Mouse (Mus musculus): ENCODE measurements around the gene Ccdc125. TPM values are rescaled to one million over a fixed set of nuclear protein-coding genes. Genes with fewer than 3 reads are reported as not detected.
A peak's percentile ranks its signal among the peaks of the same experiment; 100 is the strongest.
"Not testable (repeated sequence)": the region's sequence is repeated elsewhere in the genome, so short reads cannot be mapped to it uniquely, and the experiment has no call there.

The Ccdc125 gene
- polyA plus RNA-seq, 1 experiment = 0.20 TPM

DNA sequence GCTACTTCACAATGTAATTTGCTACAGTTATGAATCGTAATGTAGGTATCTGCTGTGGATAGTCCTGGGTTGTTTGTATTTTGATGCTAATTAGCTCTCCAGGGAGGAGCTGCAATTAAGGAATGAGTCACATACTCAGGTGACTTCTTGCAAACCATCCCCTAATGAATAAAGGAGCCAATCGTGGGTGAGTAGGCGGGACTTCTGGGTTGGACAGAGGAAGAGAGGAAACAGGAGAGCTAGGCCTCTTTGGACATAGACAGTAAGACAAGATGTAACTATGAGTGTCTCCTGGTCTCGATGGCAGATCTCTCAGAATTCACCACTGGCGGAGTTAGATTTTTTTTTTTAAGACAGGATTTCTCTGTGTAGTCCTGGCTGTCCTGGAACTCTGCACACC lies 52.1 kb downstream of the Ccdc125 start:
- Histone ChIP-seq H3K27me3 (ENCODE audit: control insufficient read depth, insufficient read depth, low read length) (no peaks in the 10 kb centered on the region), H3K4me3 (ENCODE audit: control insufficient read depth, low read depth, low read length) (no peak overlapping the region), H3K36me3 (ENCODE audit: control insufficient read depth, insufficient read depth, low read length) (no peaks in the 10 kb centered on the region; the same call in 1 of the 2 replicates), H3K4me1 (ENCODE audit: control insufficient read depth, insufficient read depth, low read length) (no peaks in the 10 kb centered on the region), H3K27ac (ENCODE audit: control insufficient read depth, insufficient read depth, low read depth, low read length) (no peak overlapping the region)
- TF ChIP-seq POLR2A (IDR thresholded peaks at IDR 0.05; ENCODE audit: control insufficient read depth, low read depth, low read length) = no peak
- no peak for TF ChIP-seq CTCF (IDR thresholded peaks at IDR 0.05; ENCODE audit: control insufficient read depth, insufficient read depth, insufficient replicate concordance, low read depth, low read length)

DNA sequence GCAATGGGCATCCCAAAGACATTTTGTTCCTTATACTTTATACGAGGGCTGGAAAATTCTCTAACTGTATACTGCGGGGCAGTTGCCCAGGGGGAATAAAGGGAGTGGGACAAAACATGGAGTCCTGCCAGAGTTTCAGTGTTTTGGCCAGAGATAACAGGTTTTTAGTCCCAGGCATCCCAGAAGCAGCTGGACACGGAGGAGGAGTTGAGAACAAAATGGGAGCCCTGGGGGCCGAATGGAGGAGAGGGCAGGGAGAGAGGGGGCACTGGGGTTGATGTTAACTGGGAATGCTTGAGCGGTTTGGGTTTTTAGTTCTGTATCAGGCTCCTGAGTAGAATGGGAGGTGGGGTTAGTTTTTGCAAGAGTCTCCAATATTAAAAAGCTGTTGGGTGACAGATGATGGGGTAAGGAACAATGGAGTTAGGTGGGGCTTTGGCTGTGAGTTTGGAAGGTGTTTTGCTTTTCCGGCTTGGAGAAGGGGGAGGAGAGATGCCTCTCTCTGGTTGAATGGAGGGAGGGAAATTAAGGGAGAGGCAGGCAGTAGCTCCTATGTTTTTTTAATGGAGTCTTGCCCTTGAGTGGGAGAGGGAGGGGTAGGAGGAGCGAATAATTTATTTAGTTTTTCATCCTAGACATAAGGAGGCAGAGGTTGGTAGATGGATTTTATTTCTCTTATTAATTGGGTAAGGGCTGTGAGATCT lies 54.7 kb downstream of the Ccdc125 start:
- no peaks in the 10 kb centered on the region; the same call in 1 of the 2 replicates for H3K36me3 ChIP-seq (ENCODE audit: control insufficient read depth, insufficient read depth, low read length)
- TF ChIP-seq POLR2A (IDR thresholded peaks at IDR 0.05; ENCODE audit: control insufficient read depth, low read depth, low read length) = no peak
- TF ChIP-seq CTCF (IDR thresholded peaks at IDR 0.05; ENCODE audit: control insufficient read depth, insufficient read depth, insufficient replicate concordance, low read depth, low read length) = no peak
- H3K4me3 ChIP-seq (ENCODE audit: control insufficient read depth, low read depth, low read length) = no peak overlapping the region
- no peaks in the 10 kb centered on the region for H3K27me3 ChIP-seq (ENCODE audit: control insufficient read depth, insufficient read depth, low read length)
- H3K27ac ChIP-seq (ENCODE audit: control insufficient read depth, insufficient read depth, low read depth, low read length) = 0 out of 2 replicates have a peak overlapping the region, but pooled peaks have one; percentile 13
- H3K4me1 ChIP-seq (ENCODE audit: control insufficient read depth, insufficient read depth, low read length) = no peaks in the 10 kb centered on the region

DNA sequence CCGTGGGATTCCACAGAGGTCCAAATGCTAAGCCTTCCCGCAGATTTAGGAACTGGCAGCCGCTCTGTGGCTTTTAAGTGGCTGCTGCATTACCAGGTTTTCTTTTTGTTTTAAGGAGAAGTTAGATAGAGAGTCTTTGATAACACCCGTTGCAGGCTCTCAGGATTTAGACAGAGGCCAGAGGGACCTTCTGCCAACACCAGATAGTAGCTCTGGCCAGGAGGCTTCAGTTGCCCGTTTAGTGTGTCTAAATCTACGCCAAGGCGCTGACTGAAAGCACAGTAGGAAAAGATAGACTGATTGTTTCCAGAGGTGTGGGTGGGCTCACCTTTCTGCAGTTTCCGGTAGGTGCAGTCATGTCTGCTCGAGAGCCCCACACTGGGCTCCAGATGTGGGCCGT lies 55.7 kb downstream of the Ccdc125 start:
- no peak overlapping the region for H3K4me3 ChIP-seq (ENCODE audit: control insufficient read depth, low read depth, low read length)
- TF ChIP-seq CTCF (IDR thresholded peaks at IDR 0.05; ENCODE audit: control insufficient read depth, insufficient read depth, insufficient replicate concordance, low read depth, low read length) = no peak
- TF ChIP-seq POLR2A (IDR thresholded peaks at IDR 0.05; ENCODE audit: control insufficient read depth, low read depth, low read length) = no peak
- no peak overlapping the region for H3K27ac ChIP-seq (ENCODE audit: control insufficient read depth, insufficient read depth, low read depth, low read length)
- H3K27me3 ChIP-seq (ENCODE audit: control insufficient read depth, insufficient read depth, low read length) = no peaks in the 10 kb centered on the region
- H3K4me1 ChIP-seq (ENCODE audit: control insufficient read depth, insufficient read depth, low read length) = no peaks in the 10 kb centered on the region
- H3K36me3 ChIP-seq (ENCODE audit: control insufficient read depth, insufficient read depth, low read length) = no peaks in the 10 kb centered on the region; the same call in 1 of the 2 replicates

DNA sequence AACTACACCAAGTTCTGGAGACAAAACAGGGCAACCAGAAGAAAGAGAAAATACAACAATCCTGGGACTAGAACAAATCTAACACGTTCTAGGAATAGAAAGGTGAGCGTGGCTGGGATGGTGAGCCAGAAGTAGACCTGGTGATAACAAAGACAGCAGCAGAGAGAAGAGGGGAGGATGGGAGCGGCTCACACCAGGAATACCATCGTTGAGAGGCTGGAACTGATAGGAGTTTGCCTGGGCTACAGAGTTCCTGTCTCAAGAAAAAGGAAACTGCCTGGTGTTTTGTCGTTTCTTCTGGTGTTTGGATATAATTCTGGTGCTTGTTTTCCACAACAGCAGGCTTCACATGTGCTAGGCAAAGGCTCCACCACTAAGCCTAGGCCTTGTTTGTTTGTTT lies 58.6 kb downstream of the Ccdc125 start:
- Histone ChIP-seq H3K36me3 (ENCODE audit: control insufficient read depth, insufficient read depth, low read length) (no peaks in the 10 kb centered on the region; the same call in 1 of the 2 replicates), H3K27ac (ENCODE audit: control insufficient read depth, insufficient read depth, low read depth, low read length) (no peak overlapping the region), H3K4me1 (ENCODE audit: control insufficient read depth, insufficient read depth, low read length) (no peaks in the 10 kb centered on the region), H3K4me3 (ENCODE audit: control insufficient read depth, low read depth, low read length) (no peak overlapping the region), H3K27me3 (ENCODE audit: control insufficient read depth, insufficient read depth, low read length) (no peaks in the 10 kb centered on the region)
- TF ChIP-seq POLR2A (IDR thresholded peaks at IDR 0.05; ENCODE audit: control insufficient read depth, low read depth, low read length) (no peak), CTCF (IDR thresholded peaks at IDR 0.05; ENCODE audit: control insufficient read depth, insufficient read depth, insufficient replicate concordance, low read depth, low read length) (no peak)

DNA sequence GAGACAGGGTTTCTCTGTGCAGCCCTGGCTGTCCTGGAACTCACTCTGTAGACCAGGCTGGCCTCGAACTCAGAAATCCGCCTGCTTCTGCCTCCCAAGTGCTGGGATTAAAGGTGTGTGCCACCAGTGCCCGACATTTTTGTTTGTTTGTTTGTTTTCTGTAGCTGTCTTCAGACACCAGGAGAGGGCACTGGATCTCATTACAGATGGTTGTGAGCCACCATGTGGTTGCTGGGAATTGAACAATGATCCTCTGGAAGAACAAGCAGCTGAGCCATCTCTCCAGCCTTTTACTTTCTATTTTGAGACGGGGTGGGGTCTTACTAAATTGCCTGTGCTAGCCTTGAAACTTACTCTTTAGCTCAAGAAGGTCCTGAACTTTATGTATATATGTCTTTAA lies 59.0 kb downstream of the Ccdc125 start:
- not testable (repeated sequence) for H3K27ac ChIP-seq (ENCODE audit: control insufficient read depth, insufficient read depth, low read depth, low read length); H3K4me1 ChIP-seq (ENCODE audit: control insufficient read depth, insufficient read depth, low read length); H3K27me3 ChIP-seq (ENCODE audit: control insufficient read depth, insufficient read depth, low read length); H3K4me3 ChIP-seq (ENCODE audit: control insufficient read depth, low read depth, low read length); H3K36me3 ChIP-seq (ENCODE audit: control insufficient read depth, insufficient read depth, low read length)

DNA sequence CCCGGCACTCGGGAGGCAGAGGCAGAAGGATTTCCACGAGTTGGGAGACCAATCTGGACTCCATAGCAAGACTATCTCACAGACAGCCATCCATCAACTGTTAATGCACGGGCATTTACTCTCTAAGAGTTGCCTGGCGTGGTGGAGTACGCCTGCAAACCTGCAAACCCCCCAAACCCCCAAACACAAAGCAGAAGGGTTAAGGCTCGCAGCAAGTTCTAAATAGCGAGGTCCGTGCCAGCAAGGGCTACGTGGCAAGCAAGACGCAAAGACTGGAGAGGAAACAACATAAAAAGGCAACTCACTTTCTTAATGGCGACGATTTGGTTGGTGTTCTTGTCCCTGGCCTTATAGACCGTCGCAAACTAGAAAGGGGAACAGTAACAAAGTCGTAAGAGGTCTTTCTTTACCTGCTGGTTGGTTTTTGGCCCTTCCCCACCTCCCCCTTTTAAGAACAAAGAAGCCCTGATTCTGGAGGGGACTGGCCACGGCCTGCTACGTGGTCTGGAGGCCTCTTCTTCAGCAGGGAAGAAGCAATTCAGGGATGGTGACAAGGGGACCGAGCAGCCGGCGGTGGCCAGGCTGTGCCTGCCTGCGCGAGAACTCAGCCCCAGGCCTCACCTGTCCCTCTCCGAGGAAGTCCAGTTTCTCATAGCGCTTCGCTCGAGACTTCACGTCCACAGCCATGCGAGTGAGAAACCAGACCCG lies 60.8 kb downstream of the Ccdc125 start:
- TF ChIP-seq POLR2A (IDR thresholded peaks at IDR 0.05; ENCODE audit: control insufficient read depth, low read depth, low read length) = no peak
- no peak for TF ChIP-seq CTCF (IDR thresholded peaks at IDR 0.05; ENCODE audit: control insufficient read depth, insufficient read depth, insufficient replicate concordance, low read depth, low read length)
- Histone ChIP-seq H3K36me3 (ENCODE audit: control insufficient read depth, insufficient read depth, low read length) (no peaks in the 10 kb centered on the region; the same call in 1 of the 2 replicates), H3K4me3 (ENCODE audit: control insufficient read depth, low read depth, low read length) (peak overlapping the region; percentile 93), H3K27me3 (ENCODE audit: control insufficient read depth, insufficient read depth, low read length) (no peaks in the 10 kb centered on the region), H3K27ac (ENCODE audit: control insufficient read depth, insufficient read depth, low read depth, low read length) (peak overlapping the region; percentile 92), H3K4me1 (ENCODE audit: control insufficient read depth, insufficient read depth, low read length) (no peaks in the 10 kb centered on the region)

DNA sequence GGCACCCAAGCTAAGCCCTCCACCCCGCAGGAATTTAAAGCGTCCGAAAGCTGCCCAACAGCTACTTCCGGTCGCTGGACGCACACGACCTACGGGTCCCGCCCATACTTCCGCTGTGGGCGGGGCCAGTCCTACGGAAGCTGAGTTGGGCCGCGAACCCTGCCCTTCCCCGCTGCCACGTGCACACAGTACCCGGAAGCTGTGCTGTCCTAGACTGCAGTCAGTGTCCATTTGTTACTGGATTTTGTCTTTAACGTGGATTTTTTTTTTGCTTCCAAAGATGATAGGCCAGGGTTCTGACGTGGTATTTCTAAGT lies 61.3 kb downstream of the Ccdc125 start, which contains the start of gene Cdk7:
Gene Cdk7, minus strand, starts transcription at position 79 of the 316 bp plus-strand sequence.
- peak within 1 kb of the TSS; percentile 93 for H3K4me3 ChIP-seq (ENCODE audit: control insufficient read depth, low read depth, low read length)
- no peaks in the 10 kb centered on the region; the same call in 1 of the 2 replicates for H3K36me3 ChIP-seq (ENCODE audit: control insufficient read depth, insufficient read depth, low read length)
- TF ChIP-seq CTCF (IDR thresholded peaks at IDR 0.05; ENCODE audit: control insufficient read depth, insufficient read depth, insufficient replicate concordance, low read depth, low read length) = no peak
- peak; percentile 59; the same call in 1 of the 2 replicates for TF ChIP-seq POLR2A (IDR thresholded peaks at IDR 0.05; ENCODE audit: control insufficient read depth, low read depth, low read length)
- H3K4me1 ChIP-seq (ENCODE audit: control insufficient read depth, insufficient read depth, low read length) = no peaks in the 10 kb centered on the region
- H3K27me3 ChIP-seq (ENCODE audit: control insufficient read depth, insufficient read depth, low read length) = no peaks in the 10 kb centered on the region
- H3K27ac ChIP-seq (ENCODE audit: control insufficient read depth, insufficient read depth, low read depth, low read length) = peak within 1 kb of the TSS; percentile 92

DNA sequence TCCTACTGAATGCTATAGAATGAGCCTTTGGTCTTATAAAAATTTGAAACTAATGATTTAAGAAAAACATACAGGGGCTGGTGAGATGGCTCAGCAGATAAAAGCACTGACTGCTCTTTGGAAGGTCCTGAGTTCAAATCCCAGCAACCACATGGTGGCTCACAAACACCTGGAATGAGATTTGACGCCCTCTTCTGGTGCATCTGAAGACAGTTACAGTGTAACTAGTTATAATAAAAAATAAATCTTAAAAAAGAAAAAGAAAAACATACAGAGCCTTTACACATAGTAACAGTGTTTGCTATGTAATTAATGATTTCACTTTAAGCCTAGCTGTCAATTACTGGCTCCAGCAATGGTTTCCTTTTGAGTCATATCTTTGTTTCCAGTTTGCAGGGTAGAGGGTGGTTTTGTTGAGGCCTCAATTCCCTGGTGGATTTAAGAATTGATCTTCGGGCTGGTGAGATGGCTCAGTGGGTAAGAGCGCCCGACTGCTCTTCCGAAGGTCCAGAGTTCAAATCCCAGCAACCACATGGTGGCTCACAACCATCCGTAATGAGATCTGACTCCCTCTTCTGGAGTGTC lies 62.0 kb downstream of the Ccdc125 start:
- H3K4me3 ChIP-seq (ENCODE audit: control insufficient read depth, low read depth, low read length); H3K36me3 ChIP-seq (ENCODE audit: control insufficient read depth, insufficient read depth, low read length); H3K4me1 ChIP-seq (ENCODE audit: control insufficient read depth, insufficient read depth, low read length); H3K27ac ChIP-seq (ENCODE audit: control insufficient read depth, insufficient read depth, low read depth, low read length); H3K27me3 ChIP-seq (ENCODE audit: control insufficient read depth, insufficient read depth, low read length): not testable (repeated sequence)

Data from testis, adult 2 months (tissue).